Mouse (Mus musculus): ENCODE measurements around the gene Foxf2. TPM values are rescaled to one million over a fixed set of nuclear protein-coding genes. Genes with fewer than 3 reads are reported as not detected.

The Foxf2 gene
- polyA plus RNA-seq, 2 experiments: 5.0 to 12.8 TPM

GRCm38 (mm10) chr13:31587341-31587740 is 38.3 kb upstream of the Foxf2 start:
- no peak overlapping the region for H3K4me3 ChIP-seq (replicated peaks; ENCODE audit: low read length)
- no peak overlapping the region for H3K27ac ChIP-seq (replicated peaks; ENCODE audit: low read depth, low read length)
- ATAC-seq (ENCODE audit: low FRiP score, low read depth) (no peak), DNase-seq (ENCODE audit: low spot score) (no peak)
- TF ChIP-seq POLR2A (IDR thresholded peaks at IDR 0.05; ENCODE audit: borderline replicate concordance, extremely low read depth, insufficient read depth, insufficient read length): no peak
- no peak overlapping the region for H3K4me2 ChIP-seq (replicated peaks; ENCODE audit: low read depth, low read length, severe bottlenecking)
- no peaks in the 10 kb centered on the region for H3K4me1 ChIP-seq (ENCODE audit: control insufficient read depth, insufficient read depth, low read length)
- 73% methylated on average over 5 of the region's 5 CpGs for WGBS
- no peaks in the 10 kb centered on the region for H3K27me3 ChIP-seq (ENCODE audit: control insufficient read depth, insufficient read depth, low read length)
- H3K9me3 ChIP-seq (ENCODE audit: control insufficient read depth, low read length): no peaks in the 10 kb centered on the region
- H3K36me3 ChIP-seq (ENCODE audit: control insufficient read depth, insufficient read depth, low read length): no peaks in the 10 kb centered on the region
- no peak overlapping the region for H3K9ac ChIP-seq (ENCODE audit: low read depth, low read length, severe bottlenecking)

DNA sequence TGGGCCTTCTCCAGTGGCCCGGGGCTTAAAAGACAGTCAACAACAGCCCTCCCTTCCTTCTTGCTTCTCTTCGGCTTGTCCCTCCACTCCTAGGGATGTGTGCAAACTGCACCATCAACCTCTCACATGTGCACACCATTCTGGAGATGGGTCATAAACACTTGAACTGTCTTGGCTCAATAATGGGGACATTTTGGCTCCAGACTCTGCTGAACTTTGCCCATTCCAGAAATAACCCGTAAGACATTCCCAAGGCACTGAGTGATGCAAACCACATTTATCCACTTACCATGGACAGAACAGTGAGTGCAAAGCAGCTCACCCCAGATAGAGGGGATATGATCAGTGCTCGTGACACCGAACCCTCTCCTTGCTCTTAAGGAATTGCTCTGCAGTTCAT is 26.0 kb upstream of the Foxf2 start:
- DNase-seq (ENCODE audit: low spot score) (peak; percentile 36), ATAC-seq (ENCODE audit: low FRiP score, low read depth) (peak; percentile 60; the same call in 1 of the 2 replicates)
- no peak overlapping the region for H3K27ac ChIP-seq (replicated peaks; ENCODE audit: low read depth, low read length)
- no peaks in the 10 kb centered on the region for H3K27me3 ChIP-seq (ENCODE audit: control insufficient read depth, insufficient read depth, low read length)
- H3K4me2 ChIP-seq (replicated peaks; ENCODE audit: low read depth, low read length, severe bottlenecking): no peak overlapping the region
- no peaks in the 10 kb centered on the region for H3K9me3 ChIP-seq (ENCODE audit: control insufficient read depth, low read length)
- no peaks in the 10 kb centered on the region for H3K36me3 ChIP-seq (ENCODE audit: control insufficient read depth, insufficient read depth, low read length)
- TF ChIP-seq POLR2A (IDR thresholded peaks at IDR 0.05; ENCODE audit: borderline replicate concordance, extremely low read depth, insufficient read depth, insufficient read length): no peak
- no peak overlapping the region for H3K4me3 ChIP-seq (replicated peaks; ENCODE audit: low read length)
- H3K9ac ChIP-seq (ENCODE audit: low read depth, low read length, severe bottlenecking): no peak overlapping the region
- WGBS: 72% methylated on average over 5 of the region's 5 CpGs
- H3K4me1 ChIP-seq (ENCODE audit: control insufficient read depth, insufficient read depth, low read length): no peaks in the 10 kb centered on the region

DNA sequence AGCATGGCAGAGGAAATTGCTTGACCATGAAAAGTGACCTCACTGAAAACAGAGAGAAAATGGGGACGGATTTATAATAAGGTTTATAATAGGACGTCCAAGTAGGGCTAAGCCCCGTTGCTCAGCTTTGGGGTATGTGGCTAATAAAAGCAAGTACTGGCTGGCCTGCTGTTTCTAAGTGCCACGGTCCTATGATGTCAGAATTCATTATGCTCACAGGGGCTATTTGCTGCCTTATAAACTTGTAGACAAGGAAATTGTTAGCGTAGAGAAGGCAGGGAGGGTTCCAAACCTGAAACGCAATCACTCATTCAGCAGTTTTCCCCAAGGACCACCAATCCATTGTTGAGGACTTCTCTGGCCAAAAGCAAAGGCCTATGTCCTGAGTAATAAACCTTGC is 21.7 kb upstream of the Foxf2 start:
- no peak overlapping the region for H3K27ac ChIP-seq (replicated peaks; ENCODE audit: low read depth, low read length)
- no peaks in the 10 kb centered on the region for H3K9me3 ChIP-seq (ENCODE audit: control insufficient read depth, low read length)
- H3K27me3 ChIP-seq (ENCODE audit: control insufficient read depth, insufficient read depth, low read length): 0 out of 2 replicates have a peak, but pooled peaks cover 4% of the 10 kb centered on the region
- 25% methylated on average over 6 of the region's 6 CpGs for WGBS
- TF ChIP-seq POLR2A (IDR thresholded peaks at IDR 0.05; ENCODE audit: borderline replicate concordance, extremely low read depth, insufficient read depth, insufficient read length): no peak
- H3K4me3 ChIP-seq (replicated peaks; ENCODE audit: low read length): no peak overlapping the region
- H3K4me1 ChIP-seq (ENCODE audit: control insufficient read depth, insufficient read depth, low read length): no peaks in the 10 kb centered on the region
- peak; percentile 74; the same call in 1 of the 2 replicates for ATAC-seq (ENCODE audit: low FRiP score, low read depth)
- peak; percentile 51 for DNase-seq (ENCODE audit: low spot score)
- no peaks in the 10 kb centered on the region for H3K36me3 ChIP-seq (ENCODE audit: control insufficient read depth, insufficient read depth, low read length)
- H3K9ac ChIP-seq (ENCODE audit: low read depth, low read length, severe bottlenecking): no peak overlapping the region
- H3K4me2 ChIP-seq (replicated peaks; ENCODE audit: low read depth, low read length, severe bottlenecking): no peak overlapping the region

GRCm38 (mm10) chr13:31614724-31615465 is 10.7 kb upstream of the Foxf2 start:
- ATAC-seq (ENCODE audit: low FRiP score, low read depth): no peak
- 2% methylated on average over 38 of the region's 38 CpGs for WGBS
- Histone ChIP-seq H3K9me3 (ENCODE audit: control insufficient read depth, low read length) (no peaks in the 10 kb centered on the region), H3K4me3 (replicated peaks; ENCODE audit: low read length) (no peak overlapping the region), H3K4me2 (replicated peaks; ENCODE audit: low read depth, low read length, severe bottlenecking) (no peak overlapping the region), H3K36me3 (ENCODE audit: control insufficient read depth, insufficient read depth, low read length) (no peaks in the 10 kb centered on the region), H3K9ac (ENCODE audit: low read depth, low read length, severe bottlenecking) (no peak overlapping the region), H3K4me1 (ENCODE audit: control insufficient read depth, insufficient read depth, low read length) (peaks cover 3% of the 10 kb centered on the region; the same call in 1 of the 2 replicates), H3K27me3 (ENCODE audit: control insufficient read depth, insufficient read depth, low read length) (peaks cover 91% of the 10 kb centered on the region), H3K27ac (replicated peaks; ENCODE audit: low read depth, low read length) (no peak overlapping the region)
- TF ChIP-seq POLR2A (IDR thresholded peaks at IDR 0.05; ENCODE audit: borderline replicate concordance, extremely low read depth, insufficient read depth, insufficient read length): no peak
- DNase-seq (ENCODE audit: low spot score): no peak

DNA sequence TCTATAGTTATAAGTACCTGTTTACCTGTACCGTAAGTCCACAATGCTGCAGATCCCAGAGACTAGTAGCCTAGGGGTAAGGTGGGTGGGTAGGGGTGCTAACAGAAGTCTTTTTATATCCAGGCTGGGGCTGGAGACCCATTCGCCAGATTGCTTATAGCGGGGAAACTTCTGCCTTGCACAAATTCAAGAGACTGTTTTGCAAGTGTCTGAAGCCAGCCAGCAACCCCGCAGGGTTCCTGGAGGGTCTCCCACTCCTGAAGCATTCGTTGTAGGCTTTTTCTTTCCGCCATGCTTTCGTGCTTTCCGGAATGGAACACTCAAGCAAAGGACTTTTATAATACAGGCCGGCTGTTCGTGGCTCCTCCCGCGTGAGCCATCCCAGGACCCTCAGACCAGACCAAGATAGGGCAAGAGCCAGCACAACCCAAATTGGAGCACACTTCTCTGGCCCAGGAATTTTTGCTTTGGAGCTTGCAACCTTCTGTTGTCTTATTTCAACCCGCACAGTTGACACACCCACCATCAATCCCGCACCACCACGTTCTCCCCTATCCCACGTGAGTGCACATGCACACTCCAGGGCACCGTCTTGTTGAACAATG is 10.0 kb upstream of the Foxf2 start:
- no peak for ATAC-seq (ENCODE audit: low FRiP score, low read depth)
- H3K4me1 ChIP-seq (ENCODE audit: control insufficient read depth, insufficient read depth, low read length): peaks cover 6% of the 10 kb centered on the region; the same call in 1 of the 2 replicates
- H3K4me3 ChIP-seq (replicated peaks; ENCODE audit: low read length): no peak overlapping the region
- H3K9me3 ChIP-seq (ENCODE audit: control insufficient read depth, low read length): no peaks in the 10 kb centered on the region
- H3K4me2 ChIP-seq (replicated peaks; ENCODE audit: low read depth, low read length, severe bottlenecking): no peak overlapping the region
- no peak for TF ChIP-seq POLR2A (IDR thresholded peaks at IDR 0.05; ENCODE audit: borderline replicate concordance, extremely low read depth, insufficient read depth, insufficient read length)
- no peak overlapping the region for H3K27ac ChIP-seq (replicated peaks; ENCODE audit: low read depth, low read length)
- 3% methylated on average over 17 of the region's 17 CpGs for WGBS
- no peak for DNase-seq (ENCODE audit: low spot score)
- H3K36me3 ChIP-seq (ENCODE audit: control insufficient read depth, insufficient read depth, low read length): no peaks in the 10 kb centered on the region
- H3K9ac ChIP-seq (ENCODE audit: low read depth, low read length, severe bottlenecking): no peak overlapping the region
- H3K27me3 ChIP-seq (ENCODE audit: control insufficient read depth, insufficient read depth, low read length): peaks cover 92% of the 10 kb centered on the region

Data from limb, embryonic 14.5 days (tissue).